Mouse (Mus musculus) left cerebral cortex, adult 18-20 months (tissue): Measurements from ENCODE around the gene Celsr3. TPM values are rescaled to one million over a fixed set of nuclear protein-coding genes. Genes with fewer than 3 reads are reported as not detected.

ENCODE experiments used
- DNase-seq, 2 experiments: peaks; one replicate each; pipeline ENCODE4 v3.0.0; 2021 to 2022; ENCODE audit warnings: low spot score in 2 of 2, mixed read lengths in 1 of 2
- microRNA-seq, 2 experiments: library from miRNA; unstranded; fragments of <30 nt; microRNA quantifications; one replicate each; pipeline ENCODE4 v1.2.0; 2021
- total RNA-seq, 2 experiments: library from RNA; stranded (reverse); gene quantifications; 2 replicates each; pipeline ENCODE4 v1.2.3; 2021

Gene Celsr3
- total RNA-seq, 2 experiments from 2014 or later = 51.2 to 56.1 TPM

DNA sequence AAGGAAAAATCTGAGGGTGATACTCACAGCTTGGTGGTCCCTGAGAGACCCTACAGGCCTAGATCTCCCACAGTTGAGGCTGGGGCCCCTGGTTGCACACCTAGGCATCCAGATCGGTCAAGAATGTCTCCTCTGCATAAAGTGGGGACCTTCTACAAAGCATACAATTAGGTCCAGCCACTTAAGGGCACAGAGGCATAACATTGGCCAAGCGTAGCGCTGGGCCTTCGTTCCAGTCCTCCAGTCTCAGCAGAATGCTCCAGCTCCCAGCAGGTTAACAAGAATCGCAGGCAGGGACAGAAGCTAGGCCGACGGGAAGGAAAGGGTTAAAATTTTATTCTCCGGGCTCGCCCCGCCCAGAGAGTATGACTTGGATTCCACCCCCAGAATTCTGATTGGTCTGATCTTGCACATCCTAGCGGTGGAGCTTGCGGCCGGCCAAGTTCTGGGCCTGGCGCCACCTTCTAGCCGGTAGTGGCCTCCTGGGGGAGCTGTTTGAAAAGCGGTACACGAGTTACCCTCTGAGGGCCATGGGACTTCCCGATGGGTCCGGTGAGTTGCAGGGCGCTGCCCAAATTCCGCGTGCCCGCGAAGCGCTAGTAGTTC lies 27.6 kb downstream of the Celsr3 start:
- peak; percentile 87 to 92 for DNase-seq

DNA sequence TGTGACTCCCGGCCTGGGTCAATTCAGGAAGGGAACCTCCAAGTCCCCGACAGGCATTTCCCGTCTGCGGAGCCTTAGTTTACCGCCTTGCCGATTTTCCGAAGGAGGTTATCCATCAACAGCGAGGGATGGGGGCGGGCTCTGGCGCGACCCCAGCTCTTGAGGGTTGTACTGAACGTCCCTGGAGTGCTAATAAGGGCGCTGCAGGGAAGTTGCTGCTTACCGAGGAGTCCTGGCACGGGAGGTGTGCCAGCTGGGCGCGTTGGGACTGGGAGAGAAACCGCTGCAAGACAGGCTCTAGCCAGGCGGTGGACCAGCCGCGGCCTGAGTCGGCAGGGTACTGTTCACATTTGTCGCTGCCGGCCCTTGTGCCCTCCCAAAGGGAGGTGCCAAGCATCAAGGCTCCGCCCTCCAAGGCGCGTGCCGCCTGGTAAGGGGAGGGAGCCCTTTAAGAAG lies 28.1 kb downstream of the Celsr3 start:
- DNase-seq = peak; percentile 78 to 82

DNA sequence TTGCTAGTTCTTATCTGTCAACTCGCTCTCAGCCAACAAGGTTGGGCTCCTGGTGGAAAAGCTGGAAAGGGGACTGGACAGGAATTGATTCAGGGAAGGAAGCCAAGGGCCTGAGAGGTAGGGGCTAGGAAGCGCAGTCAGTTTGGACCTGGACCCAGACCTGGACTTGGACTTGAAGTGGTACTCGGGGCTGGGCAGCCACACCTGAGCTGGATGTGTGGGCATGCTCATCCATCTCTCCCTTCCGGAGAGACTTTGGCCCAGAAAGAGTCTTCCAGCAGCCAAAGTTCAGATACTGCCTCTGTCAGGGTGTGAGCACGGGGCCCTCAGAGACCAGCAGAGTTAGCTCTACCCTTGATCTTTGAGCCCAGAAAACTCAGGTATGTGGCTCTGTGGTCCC lies 29.2 kb downstream of the Celsr3 start:
- DNase-seq = no peak

DNA sequence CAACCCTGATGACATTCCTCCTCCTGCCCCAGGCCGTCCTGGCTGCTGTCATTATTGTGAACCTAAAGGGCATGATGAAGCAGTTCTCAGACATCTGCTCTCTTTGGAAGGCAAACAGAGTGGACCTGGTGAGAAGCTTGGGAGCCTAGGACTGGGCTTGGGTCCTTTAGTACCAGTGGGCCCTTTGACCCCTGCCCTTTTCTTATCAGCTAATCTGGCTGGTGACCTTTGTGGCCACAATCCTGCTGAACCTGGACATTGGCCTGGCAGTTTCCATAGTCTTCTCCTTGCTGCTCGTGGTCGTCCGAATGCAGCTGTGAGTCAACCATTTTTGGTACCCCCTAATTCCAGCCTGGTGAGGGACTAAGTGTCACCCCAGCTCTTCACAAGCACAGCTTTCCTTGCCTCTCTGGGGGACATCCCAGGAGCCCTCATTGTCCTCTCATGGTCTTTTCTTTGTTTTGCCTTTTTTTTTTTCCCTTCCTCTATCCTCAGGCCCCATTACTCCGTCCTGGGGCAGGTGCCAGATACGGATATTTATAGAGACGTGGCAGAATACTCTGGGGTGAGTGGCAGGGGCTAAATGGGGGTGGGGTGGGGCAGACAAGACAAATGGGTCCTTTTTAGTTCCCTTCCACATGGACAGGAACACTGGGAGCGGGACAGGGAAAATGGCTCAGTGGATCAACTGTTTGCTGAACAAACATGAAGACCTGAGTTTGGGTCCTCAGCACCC lies 32.8 kb downstream of the Celsr3 start:
- DNase-seq = no peak

Small RNA genes lying within 50 kb of the gene (microRNA-seq; reads per million reads assigned to microRNA genes)
- 0 reads per million in 2 experiments for gene Gm23156

Other genes starting within 250 kb of the Celsr3 start
- 100 to 1,000 TPM in 1 of 2 experiments, 10 to 100 TPM in 1; 96.3 to 126 TPM for gene Wdr6, start 247.6 kb upstream of the Celsr3 start, total RNA-seq
- gene P4htm, start 228.7 kb upstream of the Celsr3 start, total RNA-seq = 10 to 100 TPM; 91.8 to 92.3 TPM
- gene Arih2, start 176.9 kb upstream of the Celsr3 start, total RNA-seq = 10 to 100 TPM; 51.0 to 51.8 TPM
- gene Slc25a20, start 164.2 kb upstream of the Celsr3 start, total RNA-seq = 10 to 100 TPM; 11.5 to 13.7 TPM
- gene Prkar2a, start 137.0 kb upstream of the Celsr3 start, total RNA-seq = 10 to 100 TPM; 47.7 to 50.9 TPM
- gene Ip6k2, start 42.5 kb upstream of the Celsr3 start, total RNA-seq = 100 to 1,000 TPM; 140 to 154 TPM
- 10 to 100 TPM; 65.4 to 68.7 TPM for gene Nckipsd, start 18.0 kb upstream of the Celsr3 start, total RNA-seq
- gene Slc26a6, start 27.0 kb downstream of the Celsr3 start, total RNA-seq = 10 to 100 TPM; 11.7 to 14.0 TPM
- not detected for gene Tmem89, start 88.3 kb downstream of the Celsr3 start, total RNA-seq
- gene Uqcrc1, start 110.3 kb downstream of the Celsr3 start, total RNA-seq = 100 to 1,000 TPM; 382 to 415 TPM
- 1 to 10 TPM; 3.1 to 3.4 TPM for gene Col7a1, start 127.3 kb downstream of the Celsr3 start, total RNA-seq
- gene Ucn2, start 159.7 kb downstream of the Celsr3 start, total RNA-seq = not detected
- 10 to 100 TPM; 14.6 to 17.2 TPM for gene Pfkfb4, start 165.5 kb downstream of the Celsr3 start, total RNA-seq
- 10 to 100 TPM; 72.8 to 82.3 TPM for gene Shisa5, start 212.2 kb downstream of the Celsr3 start, total RNA-seq
- 10 to 100 TPM; 13.4 to 13.7 TPM for gene Trex1, start 233.4 kb downstream of the Celsr3 start, total RNA-seq
- gene Atrip, start 247.8 kb downstream of the Celsr3 start, total RNA-seq = 10 to 100 TPM; 25.3 to 29.7 TPM